Mouse (Mus musculus) hindbrain, embryonic 13.5 days (tissue): ENCODE data around the gene Spag5. TPM values are rescaled to one million over a fixed set of nuclear protein-coding genes. Genes with fewer than 3 reads are reported as not detected.

Source experiments
- ATAC-seq: fragments of 200-750 bp; cut with Nextera tagmentation; 2 replicates; pipeline ENCODE4 v1.8.0; 2017; ENCODE audit warnings: moderate TSS enrichment; ENCODE audit not compliant: low FRiP score
- H3K27ac ChIP-seq: fragments of 300-500 bp; sonication (generic); 2 replicates; pipeline ENCODE4 v1.5.1; 2015; ENCODE audit warnings: inconsistent platforms, mild to moderate bottlenecking, moderate library complexity
- H3K27me3 ChIP-seq: fragments of 300-500 bp; sonication (generic); 2 replicates; pipeline ENCODE4 v1.6.1; 2015; ENCODE audit warnings: mild to moderate bottlenecking, inconsistent platforms
- H3K36me3 ChIP-seq: fragments of 300-500 bp; sonication (generic); 2 replicates; pipeline ENCODE4 v1.6.1; 2015; ENCODE audit warnings: mild to moderate bottlenecking, inconsistent platforms
- H3K4me1 ChIP-seq: fragments of 300-500 bp; sonication (generic); replicated peaks from 2 replicates; pipeline ENCODE4 v1.6.1; 2015; ENCODE audit warnings: inconsistent platforms
- H3K4me2 ChIP-seq: fragments of 300-500 bp; sonication (generic); 2 replicates; pipeline ENCODE4 v1.6.1; 2015; ENCODE audit warnings: inconsistent platforms, mild to moderate bottlenecking, moderate library complexity
- H3K4me3 ChIP-seq: fragments of 300-500 bp; sonication (generic); 2 replicates; pipeline ENCODE4 v1.5.1; 2015; ENCODE audit warnings: mild to moderate bottlenecking, inconsistent platforms
- H3K9ac ChIP-seq: fragments of 300-500 bp; sonication (generic); 2 replicates; pipeline ENCODE4 v1.6.1; 2015; ENCODE audit warnings: mild to moderate bottlenecking, inconsistent platforms
- H3K9me3 ChIP-seq: fragments of 300-500 bp; sonication (generic); 2 replicates; pipeline ENCODE4 v1.6.1; 2016; ENCODE audit warnings: inconsistent platforms
- WGBS: fragments of 180-500 bp; shearing (Covaris S2); methylation state at CpG from one replicate; pipeline ENCODE4 v1.1.7; 2015; 5-methylcytosine and 5-hydroxymethylcytosine counted together
- polyA plus RNA-seq: library from polyadenylated mRNA; unstranded; fragments of >200 nt; fragmentation: Nextera tagmentation; extraction: Ambion mirVana; gene quantifications from 2 replicates; pipeline ENCODE4 v1.2.1, GENCODE M21; 2015

The Spag5 gene
- polyA plus RNA-seq, 1 experiment from 2014 or later: 9.9 TPM

- WGBS: 85% methylated on average over 7 of the region's 7 CpGs
- Histone ChIP-seq H3K9me3 (no peaks in the 10 kb centered on the region), H3K4me2 (no peak overlapping the region), H3K4me1 (peaks cover 46% of the 10 kb centered on the region), H3K36me3 (peaks cover 32% of the 10 kb centered on the region), H3K9ac (no peak overlapping the region; the same call in 1 of the 2 replicates), H3K27me3 (no peaks in the 10 kb centered on the region), H3K4me3 (no peak overlapping the region), H3K27ac (no peak overlapping the region; the same call in 1 of the 2 replicates)
- no peak for ATAC-seq
These were observed 44.5 kb downstream of the Spag5 start for GRCm38 (mm10) chr11:78345801-78346200.

DNA sequence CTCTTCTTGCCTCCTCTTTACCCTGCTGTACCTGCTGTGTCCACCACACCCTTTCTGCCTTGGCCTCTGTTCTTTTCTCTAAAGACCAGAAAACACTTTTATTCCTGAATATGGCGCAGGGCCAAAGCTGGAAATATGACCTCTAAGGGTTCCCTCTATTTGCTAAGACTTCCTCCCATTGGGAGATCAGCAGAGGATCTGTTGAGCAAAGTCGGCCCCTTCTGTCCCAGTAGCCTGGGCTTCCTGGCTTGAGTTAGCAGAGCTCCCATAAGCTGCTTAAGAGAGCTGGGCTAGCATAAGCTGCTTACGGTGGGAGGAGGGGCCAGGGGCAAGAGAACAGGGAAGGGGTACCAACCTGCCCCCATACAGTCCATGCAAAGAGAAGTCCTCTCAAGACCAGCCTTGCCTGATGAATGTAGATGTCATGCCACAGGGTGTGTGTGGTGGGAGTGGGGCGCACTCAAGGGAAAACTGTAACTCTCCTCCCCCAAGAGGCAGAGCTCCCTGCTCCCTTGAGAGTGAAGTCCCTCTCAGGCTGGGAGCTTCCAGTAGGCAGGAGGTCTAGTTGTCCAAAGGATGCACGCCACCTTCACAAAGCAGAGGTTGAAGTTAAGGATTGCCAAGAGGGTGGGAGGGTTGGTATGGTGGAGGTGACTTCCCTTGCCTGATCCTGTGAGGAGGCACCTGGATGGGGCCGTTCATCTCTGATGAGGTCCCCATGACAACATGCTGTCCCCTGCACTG, 45.2 kb downstream of the Spag5 start:
- H3K36me3 ChIP-seq: peaks cover 26% of the 10 kb centered on the region
- H3K9ac ChIP-seq: no peak overlapping the region
- no peak overlapping the region for H3K4me3 ChIP-seq
- ATAC-seq: no peak
- WGBS: 88% methylated on average over 6 of the region's 6 CpGs
- peaks cover 46% of the 10 kb centered on the region for H3K4me1 ChIP-seq
- H3K27ac ChIP-seq: no peak overlapping the region; the same call in 1 of the 2 replicates
- H3K27me3 ChIP-seq: no peaks in the 10 kb centered on the region
- H3K9me3 ChIP-seq: no peaks in the 10 kb centered on the region
- H3K4me2 ChIP-seq: no peak overlapping the region

DNA sequence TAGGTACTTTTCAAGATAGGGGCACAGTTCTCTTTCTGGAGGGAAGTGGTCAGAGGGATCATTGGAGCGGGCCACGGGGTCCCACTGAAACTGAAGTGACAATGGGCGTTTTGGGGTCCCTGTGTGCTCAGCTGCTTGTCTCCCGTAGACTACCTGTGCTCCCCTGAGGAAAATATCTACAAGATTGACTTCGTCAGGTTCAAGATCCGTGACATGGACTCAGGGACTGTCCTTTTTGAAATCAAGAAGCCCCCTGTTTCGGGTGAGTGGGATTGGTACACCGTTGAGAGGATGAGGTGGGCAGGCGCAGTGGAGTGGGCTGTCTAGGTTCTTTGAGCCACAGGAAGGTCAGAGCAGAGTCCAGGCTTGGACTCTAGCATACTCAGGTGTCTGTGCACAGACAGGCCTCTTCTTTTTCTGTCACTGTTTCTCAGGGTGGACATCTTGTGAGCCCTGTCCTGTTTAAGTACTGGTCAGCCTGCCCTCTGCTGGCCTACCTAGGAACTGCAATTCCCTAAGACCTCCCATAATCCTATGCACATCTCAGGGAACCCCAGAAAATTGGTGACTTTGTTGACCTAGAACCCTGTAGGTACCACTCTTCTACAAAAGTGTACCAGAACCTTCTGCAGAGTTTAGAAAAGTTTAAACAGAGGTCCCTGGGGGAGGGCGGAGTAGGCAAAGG, 45.9 kb downstream of the Spag5 start:
- H3K4me1 ChIP-seq: peaks cover 46% of the 10 kb centered on the region
- peaks cover 21% of the 10 kb centered on the region for H3K36me3 ChIP-seq
- H3K9ac ChIP-seq: no peak overlapping the region
- no peak overlapping the region; the same call in 1 of the 2 replicates for H3K27ac ChIP-seq
- 90% methylated on average over 10 of the region's 10 CpGs for WGBS
- no peak for ATAC-seq
- no peak overlapping the region for H3K4me2 ChIP-seq
- no peaks in the 10 kb centered on the region for H3K27me3 ChIP-seq
- H3K9me3 ChIP-seq: no peaks in the 10 kb centered on the region
- H3K4me3 ChIP-seq: no peak overlapping the region

DNA sequence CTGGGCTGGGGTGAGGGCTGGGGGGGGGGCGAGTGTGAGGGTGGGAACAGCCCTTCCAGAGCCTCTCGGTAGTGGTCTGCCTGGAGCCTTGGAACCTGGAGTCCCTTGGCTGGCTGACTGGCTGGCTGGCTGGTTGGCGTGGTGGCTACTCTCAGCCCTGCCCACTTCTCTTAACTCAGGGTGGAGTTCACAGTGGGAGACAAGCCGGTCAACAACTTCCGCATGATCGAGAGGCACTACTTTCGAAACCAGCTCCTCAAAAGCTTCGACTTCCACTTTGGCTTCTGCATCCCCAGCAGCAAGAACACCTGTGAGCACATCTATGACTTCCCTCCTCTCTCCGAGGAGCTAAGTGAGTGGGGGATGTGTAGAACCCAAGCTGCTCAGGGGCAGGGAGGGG, 46.6 kb downstream of the Spag5 start:
- no peak for ATAC-seq
- 71% methylated on average over 9 of the region's 9 CpGs for WGBS

DNA sequence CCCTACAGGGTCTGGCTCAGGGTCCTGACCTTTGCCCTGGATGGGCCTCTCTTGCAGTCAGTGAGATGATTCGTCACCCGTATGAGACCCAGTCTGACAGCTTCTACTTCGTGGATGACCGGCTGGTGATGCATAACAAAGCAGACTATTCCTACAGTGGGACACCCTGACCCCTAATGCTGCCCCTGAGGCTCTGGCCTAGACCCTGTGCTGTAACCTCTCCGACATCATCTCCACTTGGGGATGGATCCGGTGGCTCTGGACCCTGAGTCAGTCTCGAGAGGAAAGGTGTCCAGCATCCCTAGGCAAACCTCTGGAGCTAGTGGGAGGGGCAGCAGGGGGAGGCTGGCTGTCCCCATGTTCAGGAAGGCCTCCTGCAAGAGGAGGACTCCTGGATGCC, 47.1 kb downstream of the Spag5 start:
- no peaks in the 10 kb centered on the region for H3K27me3 ChIP-seq
- H3K4me1 ChIP-seq: peaks cover 39% of the 10 kb centered on the region
- no peaks in the 10 kb centered on the region for H3K9me3 ChIP-seq
- peaks cover 21% of the 10 kb centered on the region for H3K36me3 ChIP-seq
- no peak for ATAC-seq
- WGBS: 27% methylated on average over 7 of the region's 7 CpGs
- H3K27ac ChIP-seq: no peak overlapping the region
- H3K4me2 ChIP-seq: no peak overlapping the region
- H3K9ac ChIP-seq: peak overlapping the region; percentile 19; the same call in 1 of the 2 replicates
- no peak overlapping the region for H3K4me3 ChIP-seq

More for the DNA sequence above, 46.6 kb downstream of the Spag5 start:
- Histone ChIP-seq H3K27ac (no peak overlapping the region), H3K9ac (0 out of 2 replicates have a peak overlapping the region, but pooled peaks have one; percentile 19), H3K36me3 (peaks cover 21% of the 10 kb centered on the region), H3K9me3 (no peaks in the 10 kb centered on the region), H3K27me3 (no peaks in the 10 kb centered on the region), H3K4me2 (no peak overlapping the region), H3K4me1 (peaks cover 43% of the 10 kb centered on the region), H3K4me3 (no peak overlapping the region)

GRCm38 (mm10) chr11:78349441-78350358, 48.4 kb downstream of the Spag5 start:
- Histone ChIP-seq H3K27ac (no peak overlapping the region), H3K9me3 (no peaks in the 10 kb centered on the region), H3K9ac (no peak overlapping the region; the same call in 1 of the 2 replicates), H3K4me1 (peaks cover 30% of the 10 kb centered on the region), H3K4me2 (no peak overlapping the region), H3K27me3 (no peaks in the 10 kb centered on the region), H3K36me3 (peaks cover 21% of the 10 kb centered on the region), H3K4me3 (no peak overlapping the region)
- ATAC-seq: no peak
- WGBS: 81% methylated on average over 4 of the region's 4 CpGs

DNA sequence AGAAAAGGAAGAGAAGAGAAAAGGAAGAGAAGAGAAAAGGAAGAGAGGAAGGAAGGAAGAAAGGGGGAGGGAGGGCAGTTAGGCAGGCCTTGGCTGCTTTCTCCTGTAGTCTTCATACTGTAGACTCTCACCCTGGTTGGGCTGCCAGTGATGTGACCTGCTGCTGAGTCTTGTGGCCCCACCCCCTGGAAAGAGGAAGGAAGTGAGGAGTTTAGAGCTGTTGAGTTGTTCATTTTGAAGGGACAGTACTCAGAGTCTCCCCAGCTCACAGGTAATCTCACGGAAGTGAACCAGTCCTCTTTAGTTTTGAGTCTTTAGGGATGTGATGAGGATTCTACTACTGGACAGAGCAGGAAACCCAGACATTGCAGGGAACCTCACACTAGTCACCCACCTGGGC, 51.8 kb downstream of the Spag5 start:
- no peak overlapping the region for H3K4me2 ChIP-seq
- H3K4me3 ChIP-seq: no peak overlapping the region
- ATAC-seq: no peak
- H3K36me3 ChIP-seq: peaks cover 15% of the 10 kb centered on the region
- H3K9me3 ChIP-seq: no peaks in the 10 kb centered on the region
- H3K9ac ChIP-seq: no peak overlapping the region
- H3K27me3 ChIP-seq: no peaks in the 10 kb centered on the region
- H3K4me1 ChIP-seq: no peaks in the 10 kb centered on the region
- 89% methylated on average over 1 of the region's 1 CpGs for WGBS
- H3K27ac ChIP-seq: no peak overlapping the region

DNA sequence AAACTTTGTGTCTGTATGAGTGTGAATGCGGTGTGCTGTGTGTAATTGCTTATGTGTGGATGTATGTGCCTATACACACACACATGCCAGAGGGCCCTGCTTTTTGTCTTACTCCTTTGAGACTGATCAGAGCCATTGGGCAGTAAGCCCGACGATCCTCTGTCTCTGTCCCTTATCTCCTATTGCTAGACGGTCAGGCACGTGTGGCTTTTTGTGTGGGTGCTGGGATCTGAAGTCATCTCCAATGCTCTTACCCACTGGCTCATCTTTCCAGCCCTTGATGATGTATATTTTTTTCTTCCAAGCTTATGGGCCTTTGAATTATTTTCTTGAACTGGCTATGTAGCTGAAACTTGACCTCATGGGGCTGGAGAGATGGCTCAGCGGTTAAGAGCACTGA, 53.6 kb downstream of the Spag5 start:
- Histone ChIP-seq H3K36me3 (no peaks in the 10 kb centered on the region), H3K9me3 (no peaks in the 10 kb centered on the region), H3K27me3 (no peaks in the 10 kb centered on the region), H3K27ac (no peak overlapping the region), H3K4me3 (no peak overlapping the region), H3K4me2 (no peak overlapping the region), H3K4me1 (no peaks in the 10 kb centered on the region), H3K9ac (no peak overlapping the region)
- ATAC-seq: no peak
- WGBS: 92% methylated on average over 6 of the region's 6 CpGs

DNA sequence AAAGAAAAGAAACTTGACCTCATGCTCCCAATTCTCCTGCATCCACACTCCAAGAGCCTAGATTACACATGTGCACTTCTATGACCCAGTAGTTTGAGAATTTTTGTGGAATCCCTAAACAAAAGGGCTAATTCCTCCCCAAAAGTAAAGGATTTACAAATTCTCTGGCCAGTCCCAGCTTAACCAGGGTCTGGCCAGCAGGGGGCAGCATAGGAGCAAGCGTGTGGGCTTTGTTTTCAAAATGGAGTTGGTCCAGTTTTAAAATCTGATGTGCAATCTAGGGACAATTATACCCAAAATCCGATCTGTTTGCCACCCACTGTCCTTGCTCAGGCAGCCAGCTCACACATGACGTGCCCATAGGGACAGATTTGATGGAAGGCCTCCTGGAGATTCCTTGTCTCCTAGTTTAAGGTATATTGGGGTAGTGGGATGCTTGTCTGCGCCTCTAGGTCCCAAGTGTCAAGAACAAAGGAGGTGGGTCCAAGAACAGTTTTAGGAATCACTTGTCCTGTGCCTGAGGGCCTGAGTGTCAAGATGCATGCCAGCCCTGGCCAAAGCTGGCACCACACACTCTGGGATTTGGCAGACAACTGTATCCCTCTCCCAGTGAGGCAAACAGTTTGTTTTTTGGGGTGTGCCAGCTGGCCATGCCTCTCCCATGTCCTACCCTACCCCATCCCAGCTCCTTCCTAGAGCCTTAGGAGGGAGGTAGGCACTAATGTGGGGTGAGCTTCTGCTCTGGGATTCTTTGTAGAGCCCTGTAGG, 54.3 kb downstream of the Spag5 start:
- Histone ChIP-seq H3K9me3 (no peaks in the 10 kb centered on the region), H3K27ac (no peak overlapping the region), H3K4me2 (no peak overlapping the region), H3K4me1 (no peaks in the 10 kb centered on the region), H3K27me3 (no peaks in the 10 kb centered on the region), H3K36me3 (no peaks in the 10 kb centered on the region), H3K9ac (no peak overlapping the region), H3K4me3 (no peak overlapping the region)
- no peak for ATAC-seq
- 35% methylated on average over 4 of the region's 4 CpGs for WGBS

GRCm38 (mm10) chr11:78358330-78359007, 57.1 kb downstream of the Spag5 start:
- H3K36me3 ChIP-seq: no peaks in the 10 kb centered on the region
- H3K4me2 ChIP-seq: no peak overlapping the region
- no peak overlapping the region for H3K27ac ChIP-seq
- no peak overlapping the region for H3K4me3 ChIP-seq
- no peaks in the 10 kb centered on the region for H3K4me1 ChIP-seq
- no peaks in the 10 kb centered on the region for H3K9me3 ChIP-seq
- no peaks in the 10 kb centered on the region for H3K27me3 ChIP-seq
- ATAC-seq: no peak
- no peak overlapping the region for H3K9ac ChIP-seq
- WGBS: 13% methylated on average over 22 of the region's 22 CpGs

- ATAC-seq: peak; percentile 54
- H3K9ac ChIP-seq: no peak overlapping the region
- no peaks in the 10 kb centered on the region for H3K4me1 ChIP-seq
- H3K27ac ChIP-seq: no peak overlapping the region
- H3K27me3 ChIP-seq: no peaks in the 10 kb centered on the region
- H3K9me3 ChIP-seq: no peaks in the 10 kb centered on the region
- H3K4me3 ChIP-seq: peak overlapping the region; percentile 18
- H3K4me2 ChIP-seq: peak overlapping the region; percentile 46
- H3K36me3 ChIP-seq: no peaks in the 10 kb centered on the region
- WGBS: 14% methylated on average over 13 of the region's 13 CpGs
These were observed 58.9 kb downstream of the Spag5 start for GRCm38 (mm10) chr11:78360125-78360788.
